Mouse (Mus musculus) left cerebral cortex, adult 8-10 months (tissue): ENCODE measurements around the gene Gm884. TPM values are rescaled to one million over a fixed set of nuclear protein-coding genes. Genes with fewer than 3 reads are reported as not detected.
A peak's percentile ranks its signal among the peaks of the same experiment; 100 is the strongest.

Experiments
- DNase-seq, 2 experiments: peaks; one replicate each; pipeline ENCODE4 v3.0.0; 2022; ENCODE audit warnings: low spot score in 2 of 2
- total RNA-seq, 4 experiments: library from RNA; stranded (reverse); gene quantifications; 2 replicates each; pipeline ENCODE4 v1.2.4; 2022

The Gm884 gene
- total RNA-seq = under 1 TPM in 3 of 4 experiments, not detected in 1; 0.07 to 0.08 (median 0.07) TPM

- no peak for DNase-seq
Measured at GRCm38 (mm10) chr11:103621040-103621439, at the start of gene Gm884. Gene Gm884, minus strand, starts transcription at chr11:103621140.

- DNase-seq = no peak
Measured at GRCm38 (mm10) chr11:103666907-103667426, 46.0 kb upstream of the Gm884 start.

GRCm38 (mm10) chr11:103666181-103666906 lies 45.4 kb upstream of the Gm884 start:
- peak; percentile 57 to 97 for DNase-seq

GRCm38 (mm10) chr11:103665695-103666094 lies 44.8 kb upstream of the Gm884 start:
- DNase-seq = peak in 1 of 2 experiments; percentile 43

- peak in 1 of 2 experiments; percentile 51 for DNase-seq
Measured at GRCm38 (mm10) chr11:103663119-103663518, 42.2 kb upstream of the Gm884 start.

- peak in 1 of 2 experiments; percentile 90 for DNase-seq
Measured at GRCm38 (mm10) chr11:103662546-103662945, 41.6 kb upstream of the Gm884 start.

GRCm38 (mm10) chr11:103661863-103662262 lies 40.9 kb upstream of the Gm884 start:
- peak in 1 of 2 experiments; percentile 82 for DNase-seq

- peak in 1 of 2 experiments; percentile 56 for DNase-seq
Measured at GRCm38 (mm10) chr11:103658189-103658588, 37.2 kb upstream of the Gm884 start.

- DNase-seq = no peak
Measured at GRCm38 (mm10) chr11:103656520-103656919, 35.6 kb upstream of the Gm884 start.

- peak in 1 of 2 experiments; percentile 72 for DNase-seq
Measured at GRCm38 (mm10) chr11:103653359-103653965, 32.5 kb upstream of the Gm884 start.

- peak in 1 of 2 experiments; percentile 58 for DNase-seq
Measured at GRCm38 (mm10) chr11:103651426-103651825, 30.5 kb upstream of the Gm884 start.

GRCm38 (mm10) chr11:103649983-103650493 lies 29.1 kb upstream of the Gm884 start:
- DNase-seq = no peak

GRCm38 (mm10) chr11:103649301-103649982 lies 28.5 kb upstream of the Gm884 start, which contains the start of gene Rprml:
Gene Rprml, plus strand, starts transcription at chr11:103649570.
- DNase-seq = peak; percentile 65 to 91

- no peak for DNase-seq
Measured at GRCm38 (mm10) chr11:103648656-103649055, 27.7 kb upstream of the Gm884 start.

- DNase-seq = no peak
Measured at GRCm38 (mm10) chr11:103647921-103648620, 27.1 kb upstream of the Gm884 start.

GRCm38 (mm10) chr11:103646301-103646700 lies 25.4 kb upstream of the Gm884 start:
- no peak for DNase-seq

- DNase-seq = no peak
Measured at GRCm38 (mm10) chr11:103645731-103646130, 24.8 kb upstream of the Gm884 start.

- no peak for DNase-seq
Measured at GRCm38 (mm10) chr11:103643211-103643610, 22.3 kb upstream of the Gm884 start.

GRCm38 (mm10) chr11:103639407-103639946 lies 18.5 kb upstream of the Gm884 start:
- DNase-seq = no peak

GRCm38 (mm10) chr11:103638790-103639189 lies 17.9 kb upstream of the Gm884 start, which contains the start of gene Lyzl6:
Gene Lyzl6, minus strand, starts transcription at chr11:103638890.
- no peak for DNase-seq

- no peak for DNase-seq
Measured at GRCm38 (mm10) chr11:103636261-103636660, 15.3 kb upstream of the Gm884 start.
